Mouse (Mus musculus) c-Kit-negative CD71-positive TER-119-positive erythroid progenitor cells, embryonic 14.5 days (primary cell): ENCODE measurements around the gene Epsti1.
A peak's percentile ranks its signal among the peaks of the same experiment; 100 is the strongest.
"Not testable (repeated sequence)": the region's sequence is repeated elsewhere in the genome, so short reads cannot be mapped to it uniquely, and the experiment has no call there.

Source experiments
- DNase-seq: peaks from one replicate; pipeline ENCODE4 v3.0.0-alpha.2; 2013; ENCODE audit warnings: low read depth, low spot score

Epsti1 gene

GRCm38 (mm10) chr14:77904171-77904762 is at the start of gene Epsti1:
Gene Epsti1 (plus strand): TSS chr14:77904239.
- no peak for DNase-seq

GRCm38 (mm10) chr14:77859894-77860293 is 44.1 kb upstream of the Epsti1 start:
- DNase-seq = no peak

DNA sequence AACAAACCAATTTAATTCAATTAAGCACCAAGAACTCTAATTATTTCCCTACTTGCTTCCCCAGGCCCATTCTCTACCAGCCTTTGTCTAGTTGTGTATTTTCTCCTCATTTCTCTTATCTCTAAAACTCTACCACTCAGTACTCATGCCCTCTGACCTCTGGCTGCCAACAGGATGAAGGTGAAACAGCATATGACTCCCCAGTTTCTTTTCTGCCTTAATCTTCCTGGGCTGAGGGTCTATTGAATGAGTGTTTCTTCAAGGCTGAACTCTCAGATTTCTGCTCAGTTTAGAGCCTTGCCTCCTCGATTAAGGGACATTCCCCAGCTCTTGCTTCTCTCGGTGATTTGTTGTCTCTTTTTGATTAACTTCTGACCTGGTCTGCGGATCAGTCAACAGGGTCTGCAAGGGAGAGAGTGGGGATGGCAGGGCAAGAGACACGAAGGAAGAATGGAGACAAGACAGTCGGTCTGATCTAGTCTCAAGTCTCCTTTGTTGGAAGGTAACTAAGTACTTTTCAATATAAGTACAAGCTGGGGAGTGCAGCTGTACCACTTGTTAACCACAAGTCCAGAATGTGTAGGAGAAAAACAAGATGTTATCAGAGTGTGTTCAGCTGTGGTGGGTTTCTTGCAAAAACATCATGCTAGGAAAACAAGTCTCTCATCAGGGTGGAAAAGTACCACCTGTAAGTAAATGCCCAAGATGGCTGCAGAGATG is 43.0 kb upstream of the Epsti1 start:
- no peak for DNase-seq

DNA sequence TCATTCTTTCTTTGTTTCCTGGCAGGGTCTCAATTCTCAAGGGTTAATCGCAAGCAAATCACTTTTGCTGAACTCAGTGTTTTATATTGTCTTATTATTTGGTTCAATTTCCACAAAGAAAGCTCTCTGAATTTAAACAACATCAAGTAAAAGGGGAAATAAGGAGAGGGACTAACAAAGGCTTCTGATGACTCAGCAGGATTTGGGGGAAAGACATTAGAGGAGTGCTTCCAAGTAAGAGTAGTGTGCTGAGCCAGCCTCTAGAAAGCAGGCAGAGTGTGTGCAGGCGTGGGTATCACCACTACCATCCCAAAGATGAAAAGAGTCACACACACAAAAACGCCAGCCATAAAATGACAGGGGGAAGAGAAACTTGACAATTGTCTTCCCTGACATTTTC is 40.0 kb upstream of the Epsti1 start:
- DNase-seq = no peak

- no peak for DNase-seq
Measured at GRCm38 (mm10) chr14:77864510-77864909, 39.5 kb upstream of the Epsti1 start.

- no peak for DNase-seq
Measured at GRCm38 (mm10) chr14:77867601-77868000, 36.4 kb upstream of the Epsti1 start.

- no peak for DNase-seq
Measured at GRCm38 (mm10) chr14:77870926-77871325, 33.1 kb upstream of the Epsti1 start.

DNA sequence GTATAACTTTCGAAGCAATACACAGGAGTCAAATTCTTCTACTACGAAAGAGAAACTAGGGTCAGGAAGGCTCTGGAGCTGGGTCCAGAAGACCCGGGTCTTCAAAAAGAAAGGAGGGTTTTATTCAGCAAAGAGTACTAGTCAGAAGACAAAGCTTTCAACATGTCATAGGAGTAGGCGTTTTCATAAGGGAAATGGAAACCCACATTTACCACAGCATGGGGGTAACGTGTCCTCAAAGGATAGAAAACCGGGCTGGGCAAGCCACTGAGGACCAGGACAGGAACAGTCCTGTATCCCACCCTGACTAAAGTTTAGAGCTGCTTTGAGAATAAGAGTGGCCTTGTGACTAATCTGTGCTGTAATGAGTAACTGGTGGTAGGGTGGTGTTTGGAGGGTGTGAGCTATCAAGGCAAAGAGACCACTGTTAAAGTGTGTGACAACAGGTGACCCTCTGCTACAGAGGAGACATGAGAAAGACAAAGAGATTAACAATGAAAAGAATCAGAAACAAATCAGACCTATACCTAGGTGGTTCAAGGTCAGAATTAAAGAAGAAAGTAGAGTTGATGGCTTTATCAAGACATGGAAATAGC is 32.6 kb upstream of the Epsti1 start:
- no peak for DNase-seq

DNA sequence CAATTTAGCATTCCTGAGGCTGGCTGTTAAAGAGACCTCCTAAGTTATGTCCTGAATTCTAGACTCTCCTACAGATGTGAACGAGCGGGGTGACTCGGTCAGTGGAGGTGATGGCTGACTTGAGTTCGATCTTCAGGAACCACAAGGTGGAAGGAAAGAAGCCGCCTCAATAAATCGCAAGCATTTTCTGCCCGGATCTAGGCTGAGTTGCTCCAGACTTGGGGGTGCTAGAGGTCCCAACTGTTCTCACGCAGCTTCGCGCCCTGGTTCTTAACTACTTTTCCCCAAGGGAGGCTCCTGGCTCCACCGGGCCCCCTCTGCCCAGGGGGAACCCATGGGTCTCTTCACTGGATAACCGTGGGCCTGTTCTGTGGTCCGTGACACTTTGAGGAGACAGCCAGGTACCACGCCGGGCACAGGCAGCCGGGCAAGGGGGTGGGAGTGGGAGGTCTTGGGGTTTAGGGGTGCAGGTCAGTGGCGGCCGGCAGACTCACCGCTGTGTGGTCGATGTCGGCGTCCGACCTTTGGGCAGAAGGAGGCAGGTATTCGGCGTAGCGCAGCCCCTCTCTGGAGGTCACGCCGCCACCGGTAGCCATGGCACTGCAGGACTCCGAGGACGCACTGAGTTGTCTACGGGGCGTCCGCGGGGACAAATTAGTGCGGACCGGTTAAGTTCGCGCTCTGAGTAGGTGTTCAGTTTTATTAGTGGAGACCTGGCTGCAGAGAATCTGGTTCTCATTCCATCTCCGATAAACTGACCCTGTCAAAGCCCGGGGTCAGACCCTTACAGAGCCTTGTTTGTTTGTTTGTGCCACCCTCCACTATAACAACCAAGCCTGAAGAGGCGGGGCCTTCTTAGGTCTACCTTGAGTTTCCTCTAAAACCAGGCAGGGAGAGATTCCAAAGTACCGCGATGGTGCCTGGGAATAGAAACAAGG is 29.5 kb upstream of the Epsti1 start, which contains the start of gene Dnajc15:
Gene Dnajc15, minus strand, starts transcription at position 822 of the 938 bp plus-strand sequence.
- DNase-seq = peak; percentile 54

DNA sequence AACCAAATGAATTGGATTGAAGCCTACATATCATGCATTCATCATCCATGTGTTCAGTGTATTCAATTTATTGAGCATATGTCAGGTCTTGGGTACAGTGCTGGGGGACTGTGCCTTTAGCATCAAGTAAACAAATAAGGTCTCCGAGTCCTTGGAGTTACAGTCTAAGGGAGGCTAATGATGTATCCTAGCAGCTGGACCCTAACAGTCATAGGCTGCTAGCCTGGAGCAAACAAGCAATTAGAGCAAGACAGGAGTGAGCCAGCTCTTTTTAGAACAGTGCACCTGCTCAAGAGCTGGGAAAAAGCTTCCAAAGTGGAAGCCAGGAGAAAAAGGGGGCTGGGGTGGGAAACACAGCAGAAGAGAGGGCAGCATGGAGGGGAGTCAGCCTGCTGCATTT is 27.8 kb upstream of the Epsti1 start:
- no peak for DNase-seq

GRCm38 (mm10) chr14:77877876-77878275 is 26.2 kb upstream of the Epsti1 start:
- not testable (repeated sequence) for DNase-seq

DNA sequence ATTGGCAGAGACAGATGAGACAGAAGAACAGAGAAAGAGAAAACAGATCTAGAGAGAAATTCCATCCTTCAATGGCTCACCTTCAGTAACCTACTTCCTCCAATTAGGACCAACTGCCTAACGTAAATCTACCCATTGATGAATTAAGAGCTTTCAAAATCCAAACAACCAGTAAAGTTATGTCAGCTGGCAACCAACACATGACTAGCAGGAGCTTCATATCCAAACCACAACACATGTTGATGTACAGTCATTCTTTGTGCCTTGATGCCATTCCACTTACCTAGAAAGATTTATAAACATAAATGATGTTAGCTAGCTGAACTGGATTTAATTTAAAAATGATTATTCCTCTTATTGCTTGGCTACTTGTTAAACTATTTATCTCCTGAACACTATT is 22.0 kb upstream of the Epsti1 start:
- no peak for DNase-seq

GRCm38 (mm10) chr14:77882669-77883068 is 21.4 kb upstream of the Epsti1 start:
- no peak for DNase-seq

GRCm38 (mm10) chr14:77886376-77886775 is 17.7 kb upstream of the Epsti1 start:
- DNase-seq = no peak

DNA sequence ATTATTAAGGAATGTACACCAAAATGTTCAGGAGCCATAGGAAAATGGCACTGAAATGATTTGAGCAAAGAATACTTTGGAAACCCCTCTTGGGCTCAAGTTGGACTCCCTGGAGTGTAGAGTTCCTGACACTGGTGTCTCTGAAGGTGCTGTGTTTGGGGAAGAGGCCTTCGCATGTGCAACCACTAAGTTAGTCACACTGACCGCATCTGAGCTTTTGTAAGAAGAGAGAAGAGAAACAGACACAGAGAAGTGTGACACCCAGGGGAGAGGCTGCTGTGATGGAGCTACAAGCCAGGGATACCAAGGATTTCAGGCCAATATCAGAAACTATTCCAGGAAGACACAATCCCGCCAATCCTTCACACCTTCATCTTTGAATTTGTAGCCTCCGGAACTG is 17.1 kb upstream of the Epsti1 start:
- DNase-seq = no peak

DNA sequence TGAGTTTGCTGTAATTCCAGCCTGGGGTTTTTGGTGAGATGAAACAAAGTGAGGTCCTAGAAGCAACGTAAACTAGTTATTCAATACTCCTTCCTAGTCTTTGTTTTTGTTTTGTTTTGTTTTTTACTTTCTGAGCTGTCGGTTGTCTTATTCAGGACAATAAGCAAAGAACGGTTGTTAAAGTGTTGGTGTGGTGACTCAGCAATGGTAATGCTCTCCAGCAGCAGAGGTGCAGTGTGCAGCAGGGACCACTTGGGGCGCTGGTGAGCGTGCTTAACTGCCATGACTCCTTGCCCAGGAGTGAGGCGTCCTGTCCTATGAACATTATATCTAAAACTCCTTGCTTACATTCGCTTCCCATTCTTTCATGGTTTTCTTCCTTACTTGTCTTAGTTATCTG is 14.1 kb upstream of the Epsti1 start:
- no peak for DNase-seq

GRCm38 (mm10) chr14:77895951-77896350 is 8.1 kb upstream of the Epsti1 start:
- no peak for DNase-seq

GRCm38 (mm10) chr14:77902541-77902940 is 1.5 kb upstream of the Epsti1 start:
- no peak for DNase-seq

- DNase-seq = no peak
Measured at GRCm38 (mm10) chr14:77905466-77905865, 1.4 kb downstream of the Epsti1 start.

DNA sequence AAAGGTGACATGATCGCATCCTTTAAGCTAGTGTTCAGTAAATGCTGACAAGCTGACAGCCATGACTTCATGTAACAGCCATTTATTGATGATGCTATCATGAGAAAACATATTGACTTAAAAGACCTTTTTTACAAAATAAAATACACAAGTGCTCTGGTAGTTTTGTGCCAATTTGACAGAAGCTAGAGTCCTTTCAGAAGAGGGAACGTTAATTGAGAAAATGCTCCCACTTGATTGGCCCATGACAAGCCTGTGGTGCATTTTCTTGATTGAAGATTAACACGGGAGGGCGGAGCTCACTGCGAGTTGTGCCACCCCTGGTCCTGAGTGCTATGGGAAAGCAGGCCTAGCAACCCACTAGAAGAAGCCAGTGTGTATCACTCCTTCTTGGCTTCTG is 2.5 kb downstream of the Epsti1 start:
- DNase-seq = no peak

GRCm38 (mm10) chr14:77915776-77916175 is 11.7 kb downstream of the Epsti1 start:
- no peak for DNase-seq

GRCm38 (mm10) chr14:77921641-77922040 is 17.6 kb downstream of the Epsti1 start:
- no peak for DNase-seq
